Mouse (Mus musculus) heart, postnatal 4 days (tissue): ENCODE results near the gene Aprt. TPM values are rescaled to one million over a fixed set of nuclear protein-coding genes. Genes with fewer than 3 reads are reported as not detected.
A peak's percentile ranks its signal among the peaks of the same experiment; 100 is the strongest.

Experiments used
- DNase-seq: peaks from one replicate; pipeline ENCODE4 v3.0.0; 2021
- total RNA-seq, 2 experiments: library from RNA; stranded (reverse); gene quantifications; 2 replicates each; pipeline ENCODE4 v1.2.3; 2021

Gene Aprt
- total RNA-seq, 2 experiments from 2014 or later, result 58.5 to 58.8 TPM

DNA sequence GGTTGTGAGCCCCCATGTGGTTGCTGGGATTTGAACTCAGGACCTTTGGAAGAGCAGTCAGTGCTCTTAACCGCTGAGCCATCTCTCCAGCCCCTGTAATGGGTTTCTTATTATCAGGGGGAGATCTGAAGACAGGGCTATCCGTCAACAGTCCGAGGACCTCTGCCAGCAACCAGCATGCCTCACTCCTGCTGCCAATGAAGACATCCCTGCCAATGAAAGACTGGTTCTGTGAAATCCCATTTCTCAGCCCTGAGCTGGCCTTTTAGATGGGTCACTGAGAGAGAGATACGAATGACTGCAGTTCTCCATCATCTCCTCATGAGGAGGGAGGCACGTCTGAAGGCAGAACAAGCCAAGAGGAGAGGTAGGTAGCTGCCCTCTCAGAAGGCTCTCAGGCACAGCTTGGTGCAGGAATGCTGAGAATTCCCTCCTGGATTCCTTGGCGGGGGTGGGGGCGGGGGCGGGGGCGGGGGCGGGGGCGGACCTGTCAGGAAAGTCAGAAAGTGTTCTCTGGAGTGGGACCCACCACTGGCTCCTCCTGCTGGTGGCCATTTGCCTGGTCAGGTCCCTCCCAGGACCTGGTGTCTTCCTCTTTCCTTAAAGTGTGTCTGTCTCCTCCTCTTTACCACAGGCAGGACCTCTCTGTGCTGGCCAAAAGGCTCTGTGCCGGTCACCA lies 17.9 kb downstream of the Aprt start:
- DNase-seq, result no peak

DNA sequence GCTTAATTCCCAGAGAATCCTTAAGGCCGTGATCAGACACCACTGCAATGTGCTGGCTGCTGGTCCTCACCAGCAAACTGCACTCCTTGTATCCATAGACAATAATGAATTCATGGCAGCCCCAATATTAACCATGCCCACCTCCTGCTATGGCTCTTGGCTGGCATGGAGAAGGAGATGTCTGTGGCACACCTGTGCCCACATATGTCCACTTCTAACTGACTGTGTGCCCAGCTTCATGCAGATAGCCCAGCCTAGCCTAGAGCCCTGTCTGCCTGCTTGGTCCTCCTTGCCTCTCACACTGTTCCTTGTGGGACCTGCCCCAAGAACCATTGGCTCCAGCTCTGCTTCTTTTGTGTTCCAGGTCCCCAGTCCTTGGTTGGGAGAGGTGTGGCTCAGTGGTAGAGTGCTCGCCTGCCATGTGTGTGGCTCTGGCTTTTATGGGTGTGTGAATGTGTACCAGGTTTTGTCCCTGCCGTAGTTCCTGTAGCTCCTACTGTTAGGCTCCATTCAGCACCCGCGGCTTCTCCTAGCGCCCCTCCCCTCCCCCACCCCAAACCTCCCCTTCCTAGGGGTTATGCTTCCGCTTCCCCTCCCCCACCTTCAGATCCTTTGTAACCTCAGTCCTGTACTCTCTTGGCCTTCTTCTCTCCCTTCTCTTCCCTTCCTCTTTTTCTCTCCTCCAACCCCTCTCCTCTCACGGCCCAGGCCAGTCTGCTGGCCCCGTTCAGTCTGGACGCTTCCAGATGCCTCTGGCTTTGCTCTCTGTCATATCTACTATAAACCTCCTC lies 19.3 kb downstream of the Aprt start:
- no peak for DNase-seq

DNA sequence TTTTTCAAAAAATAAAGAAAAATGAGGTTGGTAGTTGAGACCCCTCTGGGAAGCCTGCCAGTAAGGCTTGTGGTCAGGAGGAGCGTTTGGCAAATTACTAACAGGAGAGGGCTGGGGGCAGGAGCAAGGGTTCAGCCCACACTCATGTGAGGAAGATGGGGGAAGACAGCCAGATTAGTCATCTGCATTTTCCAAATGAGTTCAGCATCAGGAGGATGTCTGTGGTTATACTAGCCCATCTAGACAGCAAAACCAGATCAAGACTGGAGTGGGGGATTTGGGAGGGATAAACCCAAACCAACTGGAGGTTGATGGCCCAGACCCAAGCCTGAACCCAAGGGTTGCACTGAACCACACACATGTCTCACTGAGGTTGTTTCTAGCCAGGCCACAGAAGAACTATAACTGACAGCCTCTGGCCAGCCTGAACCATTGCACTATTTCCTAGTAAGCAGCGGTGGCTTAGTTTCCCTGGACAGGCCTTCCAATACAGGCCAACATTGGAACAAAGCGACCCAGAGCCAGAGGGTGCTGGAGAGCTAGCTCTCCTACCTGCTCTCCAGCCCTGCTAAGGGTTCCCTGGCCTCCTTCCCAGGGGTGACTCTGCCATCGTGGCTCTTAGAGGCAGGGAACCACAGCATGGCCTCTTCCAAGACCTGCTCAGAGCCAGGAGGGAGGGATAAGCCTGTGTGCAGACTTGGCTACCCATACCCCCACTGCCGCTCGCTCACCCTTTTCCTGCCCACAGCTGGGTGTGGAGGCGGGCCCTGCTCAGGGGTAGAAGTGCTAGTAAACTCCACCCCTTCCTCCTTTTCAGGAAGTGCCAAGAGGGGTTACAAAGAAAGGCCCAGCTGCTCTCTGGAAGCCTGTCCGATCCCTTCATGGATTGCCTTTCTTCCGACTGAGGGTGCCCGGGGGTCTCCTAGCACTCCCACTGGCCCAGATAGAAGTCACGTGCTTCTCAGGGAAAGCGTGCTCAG lies 20.4 kb downstream of the Aprt start:
- DNase-seq, result peak; percentile 61

DNA sequence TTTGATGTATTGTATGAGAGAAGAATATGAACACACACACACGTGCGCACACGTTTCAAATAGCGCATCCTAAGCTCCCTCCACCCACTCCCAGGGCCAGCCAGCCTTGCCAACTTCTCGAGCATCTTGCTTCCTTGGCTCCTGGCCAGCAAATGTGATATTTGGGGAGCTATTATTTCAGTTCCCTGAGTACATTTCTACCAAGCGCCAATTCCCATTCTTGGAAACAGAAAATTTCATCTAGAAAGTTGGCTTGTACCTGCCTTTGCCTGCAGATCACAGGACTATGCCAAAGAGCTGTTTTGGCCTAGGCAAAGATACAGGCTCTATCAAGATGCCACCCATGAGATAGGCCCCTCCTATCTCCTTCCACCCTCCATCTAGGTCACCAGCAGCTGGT lies 21.9 kb downstream of the Aprt start:
- no peak for DNase-seq

DNA sequence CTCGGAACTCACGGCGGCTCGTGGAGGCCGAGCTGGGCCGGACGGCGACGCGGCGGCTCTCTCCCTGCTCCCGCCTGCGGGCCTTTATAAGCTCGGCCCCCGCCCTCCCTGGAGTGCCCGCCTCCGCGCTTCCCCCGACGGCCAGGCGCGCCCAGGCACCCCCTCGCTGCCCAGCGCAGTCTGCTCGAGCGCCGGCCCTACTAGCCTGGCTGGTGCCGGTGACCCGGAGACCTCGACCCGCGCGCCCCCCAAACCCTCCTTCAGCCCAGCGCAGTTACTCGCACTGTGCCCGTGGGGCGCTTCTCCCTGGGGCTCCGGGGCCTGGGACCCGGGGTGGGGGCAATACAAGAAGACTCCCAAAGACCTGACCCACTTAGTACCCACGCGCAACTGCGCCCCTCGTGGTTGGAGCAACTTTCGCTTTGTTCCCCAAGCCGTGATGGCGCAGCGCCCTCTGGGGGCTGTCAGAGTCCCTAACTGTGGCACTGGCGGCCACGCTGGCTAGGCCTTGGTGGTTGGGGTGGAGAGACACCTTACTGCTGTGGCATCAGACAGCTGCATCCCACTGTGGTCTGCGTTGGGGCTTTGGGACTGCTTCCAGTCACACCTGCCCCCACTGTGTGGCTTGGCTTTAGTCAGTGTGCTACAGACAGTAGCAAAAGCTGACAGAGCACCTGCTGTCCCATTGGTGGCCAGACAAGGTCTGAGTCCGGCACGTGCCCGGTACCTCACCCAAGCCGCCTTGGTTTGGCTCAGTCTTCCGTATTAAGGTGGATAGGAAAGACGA lies 25.3 kb downstream of the Aprt start, which contains the start of gene Piezo1:
Gene Piezo1 (minus strand): TSS at position 65 of the 787 bp plus-strand sequence.
- DNase-seq, result peak; percentile 96

DNA sequence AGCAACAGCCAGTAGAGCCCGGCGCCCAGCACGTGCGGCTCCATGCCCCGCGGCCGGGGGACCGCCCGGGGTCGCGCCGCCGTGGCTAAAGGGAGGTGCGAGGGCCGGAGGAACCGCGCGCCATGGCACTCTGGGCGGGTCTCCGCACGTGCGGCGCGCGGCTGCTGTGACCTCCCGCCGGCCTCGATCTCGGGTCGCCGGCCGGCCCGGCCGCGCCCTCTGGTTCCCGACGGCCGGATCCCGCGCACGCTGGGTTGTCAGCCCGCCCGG lies 25.8 kb downstream of the Aprt start:
- no peak for DNase-seq

DNA sequence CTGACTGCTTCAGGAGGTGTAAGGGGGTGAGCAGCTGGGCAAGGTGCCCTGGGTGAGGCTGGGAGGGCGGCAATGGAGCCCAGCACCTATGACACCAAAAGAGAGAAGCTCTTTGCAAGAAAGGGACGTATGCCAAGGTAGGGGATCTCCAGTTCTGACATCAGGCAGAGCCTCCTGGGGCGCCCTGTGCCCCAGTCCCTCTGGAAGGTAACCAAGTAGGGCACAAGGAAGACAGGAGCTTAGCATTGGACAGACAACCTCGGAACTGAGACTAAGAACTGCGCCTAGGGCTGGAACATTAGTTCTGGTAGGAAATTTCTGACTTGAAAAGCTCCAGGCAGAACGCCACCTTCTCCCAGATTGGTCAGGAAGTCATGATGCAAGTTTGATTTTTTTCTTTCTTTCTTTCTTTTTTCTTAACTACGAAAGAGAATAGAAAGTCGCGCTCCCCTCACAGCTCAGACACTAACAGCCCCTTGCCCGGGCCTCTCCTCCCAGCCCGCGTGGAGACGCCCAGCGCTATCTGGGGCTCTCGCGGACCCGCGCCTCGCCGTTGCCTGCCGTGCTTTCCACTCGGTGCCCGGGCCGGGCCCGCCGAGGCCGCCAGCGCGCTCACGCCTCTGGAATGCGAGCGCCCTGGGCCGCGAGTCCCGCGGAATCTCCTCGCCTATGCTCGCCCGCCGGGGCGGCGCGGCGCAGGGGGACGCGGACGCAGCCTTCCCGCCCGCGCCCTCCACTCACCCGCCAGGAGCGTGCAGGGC lies 26.3 kb downstream of the Aprt start:
- peak; percentile 75 for DNase-seq

DNA sequence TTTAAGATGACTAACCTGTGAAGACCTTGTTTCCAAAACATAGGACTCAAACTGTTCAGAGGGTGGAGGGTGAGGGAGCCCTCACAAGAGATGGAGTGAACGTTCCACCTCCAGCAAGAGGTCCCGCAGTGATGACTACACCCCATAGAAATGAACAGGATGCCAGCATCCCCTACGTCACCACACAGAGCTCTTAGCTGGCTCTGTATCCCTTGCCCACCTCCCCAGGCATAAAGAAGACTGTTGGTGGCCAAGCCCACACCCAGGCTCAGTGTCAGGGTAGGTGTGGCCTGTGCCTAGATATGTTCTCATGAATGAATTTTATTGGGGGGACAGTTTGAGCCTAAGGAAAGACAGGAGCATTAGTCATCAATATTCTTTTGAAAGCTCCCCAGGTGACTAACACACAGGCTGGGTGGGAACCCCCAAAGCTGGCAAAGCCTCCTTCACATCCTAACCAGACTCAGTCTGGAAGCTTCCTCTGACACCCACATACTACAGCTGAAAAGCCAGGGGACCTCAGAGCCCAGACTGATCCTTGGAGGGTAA lies 27.7 kb downstream of the Aprt start:
- no peak for DNase-seq

DNA sequence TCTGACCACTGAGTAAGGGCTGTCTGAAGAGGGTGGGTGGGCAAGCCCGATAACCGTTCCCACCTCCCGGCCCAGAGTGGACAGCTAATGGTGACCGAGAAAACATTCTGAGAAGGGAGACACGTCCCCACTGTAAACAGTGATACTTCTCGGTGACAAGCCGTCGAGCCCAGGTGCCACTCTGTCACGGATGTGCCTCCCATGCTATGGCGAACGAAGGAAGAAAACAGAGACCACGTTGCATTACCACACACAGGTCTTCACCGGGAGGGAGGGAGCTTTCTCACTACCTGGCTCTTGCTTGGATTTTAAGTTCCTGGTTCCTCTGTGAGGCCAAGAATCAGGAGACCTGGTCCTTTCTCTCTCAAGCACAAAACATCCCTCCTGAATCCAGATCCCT lies 28.4 kb downstream of the Aprt start:
- no peak for DNase-seq

DNA sequence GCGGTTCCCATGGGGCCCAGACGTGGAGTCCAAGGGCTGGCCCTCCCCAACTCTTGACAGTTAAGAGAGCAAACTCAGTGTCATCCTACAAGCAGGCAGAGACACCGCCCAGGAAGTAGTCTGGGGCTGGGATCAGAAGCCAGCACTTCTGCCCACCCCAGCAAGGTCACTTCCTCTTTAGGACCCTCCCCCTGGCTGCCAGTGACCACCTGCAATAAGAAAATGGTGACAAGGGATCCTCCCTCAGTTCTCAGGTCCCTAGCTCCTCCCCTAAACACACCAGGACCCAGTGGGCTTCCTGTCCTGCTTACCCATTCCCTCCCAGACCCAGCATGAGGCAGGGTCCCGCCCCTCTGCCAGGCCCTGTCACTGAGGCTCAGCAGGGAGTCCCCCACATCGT lies 28.9 kb downstream of the Aprt start:
- peak; percentile 38 for DNase-seq

DNA sequence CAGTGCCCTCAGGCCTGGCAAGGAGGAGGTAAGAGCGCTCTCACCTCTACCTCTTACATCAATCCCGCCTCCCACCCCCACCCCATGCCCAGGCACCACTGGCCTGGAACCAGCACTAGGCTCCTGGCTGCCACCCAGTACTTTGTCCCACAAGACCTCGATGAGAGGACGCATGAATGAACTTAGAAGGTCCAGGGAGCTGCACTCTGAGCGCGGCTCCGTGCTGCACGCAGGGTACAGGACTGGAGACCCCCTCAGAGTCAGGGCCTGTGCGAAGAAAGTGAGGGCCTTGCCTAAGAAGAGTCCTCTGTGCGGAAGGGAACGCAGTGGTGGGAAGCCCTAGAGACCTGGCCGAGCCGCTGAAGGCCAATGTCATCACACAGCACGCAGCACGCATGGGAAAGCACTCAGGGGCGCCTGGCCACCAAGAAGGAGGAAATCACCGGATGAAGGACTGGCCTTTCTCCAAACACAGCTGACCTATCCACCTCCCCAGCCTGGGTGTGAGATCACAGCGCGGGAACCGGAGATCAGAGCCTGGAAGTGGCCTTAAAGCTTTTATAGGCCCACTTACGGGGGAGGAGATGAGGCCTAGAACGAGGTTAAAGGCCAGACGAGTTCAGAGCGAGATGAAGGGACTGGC lies 29.8 kb downstream of the Aprt start:
- DNase-seq, result peak; percentile 78

DNA sequence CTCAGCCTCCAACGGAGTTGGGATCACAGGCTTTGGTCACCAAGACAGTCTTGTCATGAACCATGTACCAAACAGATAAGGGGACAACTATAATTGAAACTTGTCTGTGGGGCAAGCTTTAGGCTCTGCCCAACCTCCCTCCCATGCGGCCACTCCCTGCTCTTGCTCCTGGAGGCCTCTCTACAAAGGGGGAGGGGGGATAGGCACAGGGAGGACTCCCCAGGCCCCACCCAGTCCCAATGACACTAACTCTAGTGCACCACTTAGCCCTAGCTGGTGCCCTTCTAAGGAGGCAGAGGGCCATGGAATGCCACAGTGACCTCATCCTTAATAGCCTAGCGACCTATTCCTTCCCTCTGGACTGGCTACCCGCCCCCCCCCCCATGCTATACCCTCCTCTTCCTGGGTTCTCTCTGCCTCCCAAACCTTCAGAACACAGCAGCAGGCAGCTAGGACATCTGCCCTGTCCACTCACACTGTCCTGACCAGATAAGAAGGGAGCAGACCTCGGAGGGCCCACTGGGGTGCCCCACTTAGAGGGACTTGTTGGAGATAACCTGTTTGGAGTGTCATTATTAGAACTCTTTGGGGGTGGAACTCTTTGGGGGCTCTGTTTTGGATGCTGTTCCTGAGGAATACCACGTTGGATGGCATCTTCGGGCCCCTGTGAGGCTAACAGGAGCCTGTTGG lies 30.5 kb downstream of the Aprt start:
- DNase-seq, result no peak

DNA sequence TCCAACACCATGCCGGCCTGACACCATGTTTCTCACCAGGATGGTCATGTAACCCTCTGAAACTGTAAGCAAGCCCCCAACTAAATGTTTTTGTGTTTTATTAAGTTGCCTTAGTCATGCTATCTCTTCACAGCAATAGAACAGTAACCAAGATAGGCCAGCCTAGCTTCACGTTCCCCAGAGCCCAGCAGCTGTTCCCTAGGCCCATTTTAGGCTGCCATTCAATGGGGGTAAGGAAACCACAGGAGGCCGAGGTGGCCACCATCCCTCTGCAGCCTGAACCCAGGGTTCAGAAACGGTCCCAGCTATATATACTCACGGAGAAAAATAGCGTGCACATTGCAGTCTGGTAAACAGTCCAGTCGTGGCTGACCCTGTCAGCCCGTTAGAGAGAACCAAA lies 32.6 kb downstream of the Aprt start:
- no peak for DNase-seq

DNA sequence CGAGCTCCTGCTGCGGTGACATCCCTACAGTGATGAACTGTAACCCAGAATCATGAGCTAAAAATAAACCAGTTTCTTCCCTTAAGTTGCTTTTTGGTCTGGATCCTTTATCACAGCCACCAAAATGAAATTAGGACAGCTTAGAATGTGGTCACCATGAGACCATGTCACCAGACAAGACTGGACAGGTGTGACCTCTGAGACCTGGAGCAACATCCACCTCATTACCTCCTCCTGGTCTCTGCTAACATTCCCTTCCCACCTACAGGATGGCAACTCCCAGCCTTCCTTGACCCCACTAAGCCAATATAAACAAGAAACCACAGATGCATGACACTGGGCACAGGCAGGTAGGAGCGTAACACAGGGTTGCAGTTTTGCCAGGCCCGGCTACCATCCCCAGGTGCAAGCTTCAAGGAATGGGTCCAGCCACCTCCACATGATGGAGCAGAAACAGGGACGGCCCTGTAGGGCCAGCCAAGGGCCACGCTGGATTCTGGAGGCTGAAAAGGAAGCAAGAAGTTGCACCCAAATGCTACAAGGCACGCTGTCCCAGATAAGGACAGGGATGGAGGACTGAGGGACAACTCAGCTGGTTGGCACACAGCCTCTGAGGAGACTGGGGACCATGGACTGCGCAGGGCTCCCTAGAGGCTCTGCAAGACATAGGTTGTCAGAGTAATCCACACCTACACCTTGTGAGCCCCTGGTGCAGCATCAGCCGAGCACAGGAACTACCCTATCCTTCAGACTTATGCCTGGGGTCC lies 38.2 kb downstream of the Aprt start:
- no peak for DNase-seq

DNA sequence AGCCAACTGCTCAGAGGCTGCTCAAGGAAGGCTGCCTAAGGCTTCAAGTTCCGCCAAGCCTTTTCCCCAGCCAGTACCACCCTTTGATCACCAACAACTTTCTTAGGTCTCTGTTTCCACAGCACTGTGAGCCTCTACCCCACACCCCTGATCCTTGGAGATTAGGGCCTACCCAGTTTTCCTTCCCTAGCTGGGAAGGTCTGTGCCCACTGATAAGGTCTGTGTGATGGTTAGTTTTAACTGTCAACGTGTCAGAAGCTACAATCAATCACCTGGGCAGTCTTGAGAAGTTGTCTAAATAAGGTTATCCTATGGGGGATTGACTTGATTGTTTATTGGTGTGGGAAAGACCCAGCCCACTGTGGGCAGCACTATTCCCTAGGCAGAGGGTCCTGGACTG lies 38.9 kb downstream of the Aprt start:
- DNase-seq, result no peak

DNA sequence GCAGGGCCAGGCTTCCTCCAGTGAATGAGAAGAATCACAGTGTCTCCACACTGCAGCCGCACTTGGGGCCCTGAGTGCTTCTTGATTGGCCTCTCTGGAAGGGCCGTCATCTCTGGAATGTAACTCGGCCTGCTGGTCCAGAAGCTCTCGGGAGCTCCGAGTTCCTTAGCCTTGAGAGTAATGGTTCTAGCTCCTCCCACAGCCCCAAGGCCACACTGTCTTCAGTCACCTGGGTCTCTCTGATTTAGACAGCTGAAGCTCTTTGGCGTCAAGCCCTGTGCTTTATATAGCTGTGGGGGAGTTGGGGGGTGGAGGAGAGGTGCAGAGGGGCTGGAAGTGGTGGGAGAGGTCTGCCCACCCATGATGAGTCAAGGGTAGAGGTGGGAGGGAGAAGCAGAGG lies 39.7 kb downstream of the Aprt start:
- DNase-seq, result peak; percentile 49

DNA sequence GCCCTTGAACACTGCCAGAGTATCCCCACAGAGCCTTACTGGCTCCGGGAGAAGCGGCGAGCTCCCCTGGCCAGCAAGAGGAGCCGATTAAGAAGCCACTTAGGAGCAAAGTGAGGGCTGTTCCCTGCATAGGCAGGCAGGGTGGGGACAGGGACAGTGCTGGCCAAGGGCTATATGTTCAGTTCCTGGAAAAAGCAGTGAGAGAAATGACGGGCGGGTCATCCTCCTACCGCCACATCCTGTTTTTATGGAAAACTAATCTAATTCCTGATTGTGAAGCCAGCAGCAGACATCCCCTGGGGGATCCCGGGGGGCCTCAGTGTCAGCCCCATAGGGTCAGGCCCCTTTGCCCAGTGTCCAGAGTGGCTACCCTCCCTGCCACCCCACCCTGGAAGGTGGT lies 45.4 kb downstream of the Aprt start:
- peak; percentile 46 for DNase-seq

DNA sequence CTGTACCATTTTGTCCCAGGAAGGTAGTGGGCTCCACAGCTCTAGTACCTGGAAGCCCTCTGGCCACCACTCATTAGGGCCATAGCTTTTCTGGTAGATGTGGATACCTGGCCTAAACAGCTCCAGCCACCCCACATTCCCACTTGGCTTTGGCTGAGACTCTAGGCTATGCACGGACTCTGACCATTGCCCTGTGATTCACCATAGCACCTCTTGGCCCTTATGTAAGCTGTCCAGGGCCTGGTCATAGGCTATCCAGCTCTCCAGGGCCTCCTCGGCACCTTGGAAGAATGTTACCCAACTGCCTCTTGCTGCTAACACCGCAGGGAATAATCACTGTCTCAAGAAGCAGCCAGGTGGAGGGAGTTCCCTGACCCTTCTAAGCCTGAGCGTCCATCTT lies 47.5 kb downstream of the Aprt start:
- no peak for DNase-seq

DNA sequence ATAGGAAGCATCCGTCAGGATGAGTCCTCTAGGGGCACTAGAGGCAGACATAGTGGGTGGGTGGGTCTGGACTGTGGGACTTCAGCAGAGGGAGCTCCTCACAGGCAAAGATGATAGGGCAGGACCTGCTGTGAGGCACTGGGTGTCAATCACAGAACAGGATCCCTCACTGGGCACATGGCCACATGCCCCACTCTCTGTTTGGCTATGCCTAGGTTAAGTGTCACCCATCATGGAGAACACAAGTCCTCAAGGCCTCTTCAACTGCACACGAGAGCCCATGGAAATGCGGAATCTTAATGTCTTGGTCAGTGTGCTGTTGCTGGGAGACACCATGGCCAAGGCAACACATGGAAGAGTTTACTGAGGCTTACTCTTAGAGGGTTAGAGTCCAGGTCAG lies 48.8 kb downstream of the Aprt start:
- DNase-seq, result no peak
